Mouse (Mus musculus): ENCODE data around the gene Gse1.

Gene Gse1

GRCm38 (mm10) chr8:120575801-120576200 is 347.5 kb downstream of the Gse1 start:
- DNase-seq (ENCODE audit: low read depth), result no peak

- no peak for DNase-seq (ENCODE audit: low read depth)
These were observed 349.6 kb downstream of the Gse1 start for GRCm38 (mm10) chr8:120577821-120578220.

GRCm38 (mm10) chr8:120580336-120581000 is 352.2 kb downstream of the Gse1 start:
- DNase-seq (ENCODE audit: low read depth), result no peak

GRCm38 (mm10) chr8:120581329-120581728 is 353.1 kb downstream of the Gse1 start:
- DNase-seq (ENCODE audit: low read depth), result no peak

GRCm38 (mm10) chr8:120581811-120582210 is 353.6 kb downstream of the Gse1 start:
- DNase-seq (ENCODE audit: low read depth), result no peak

- no peak for DNase-seq (ENCODE audit: low read depth)
These were observed 357.3 kb downstream of the Gse1 start for GRCm38 (mm10) chr8:120585521-120585920.

GRCm38 (mm10) chr8:120588908-120589771 is 360.9 kb downstream of the Gse1 start, which contains the start of gene Gins2:
Gins2 (minus strand) TSS chr8:120589304.
- DNase-seq (ENCODE audit: low read depth), result peak; percentile 99

GRCm38 (mm10) chr8:120589921-120590320 is 361.7 kb downstream of the Gse1 start:
- no peak for DNase-seq (ENCODE audit: low read depth)

GRCm38 (mm10) chr8:120591587-120592292 is 363.5 kb downstream of the Gse1 start:
- DNase-seq (ENCODE audit: low read depth), result no peak

- DNase-seq (ENCODE audit: low read depth), result no peak
These were observed 366.3 kb downstream of the Gse1 start for GRCm38 (mm10) chr8:120594571-120594970.

GRCm38 (mm10) chr8:120595963-120596362 is 367.7 kb downstream of the Gse1 start:
- DNase-seq (ENCODE audit: low read depth), result no peak

- no peak for DNase-seq (ENCODE audit: low read depth)
These were observed 370.3 kb downstream of the Gse1 start for GRCm38 (mm10) chr8:120598579-120598978.

- DNase-seq (ENCODE audit: low read depth), result no peak
These were observed 371.2 kb downstream of the Gse1 start for GRCm38 (mm10) chr8:120599504-120599903.

GRCm38 (mm10) chr8:120602672-120603071 is 374.4 kb downstream of the Gse1 start:
- DNase-seq (ENCODE audit: low read depth), result no peak

GRCm38 (mm10) chr8:120607460-120607859 is 379.2 kb downstream of the Gse1 start:
- DNase-seq (ENCODE audit: low read depth), result no peak

- no peak for DNase-seq (ENCODE audit: low read depth)
These were observed 379.6 kb downstream of the Gse1 start for GRCm38 (mm10) chr8:120607885-120608284.

- DNase-seq (ENCODE audit: low read depth), result no peak
These were observed 382.6 kb downstream of the Gse1 start for GRCm38 (mm10) chr8:120610824-120611223.

- DNase-seq (ENCODE audit: low read depth), result no peak
These were observed 386.2 kb downstream of the Gse1 start for GRCm38 (mm10) chr8:120614491-120614890.

GRCm38 (mm10) chr8:120616663-120617626 is 388.7 kb downstream of the Gse1 start:
- DNase-seq (ENCODE audit: low read depth), result no peak

- DNase-seq (ENCODE audit: low read depth), result no peak
These were observed 389.9 kb downstream of the Gse1 start for GRCm38 (mm10) chr8:120618110-120618509.

Measured in fibroblast of lung, adult 2 months (primary cell).